Mouse (Mus musculus): ENCODE measurements around the gene Olfr671.

Gene Olfr671

GRCm38 (mm10) chr7:104979026-104979425, at the start of gene Olfr671:
Gene Olfr671, minus strand, starts transcription at chr7:104979126.
- WGBS: 75% methylated on average over 1 of the region's 1 CpGs

- WGBS: 87% methylated on average over 1 of the region's 1 CpGs
These were observed 49.4 kb upstream of the Olfr671 start, which contains the start of gene Olfr675 for GRCm38 (mm10) chr7:105028360-105028759. Gene Olfr675, minus strand, starts transcription at chr7:105028460.

GRCm38 (mm10) chr7:105022530-105022929, 43.6 kb upstream of the Olfr671 start:
- WGBS: 59% methylated on average over 1 of the region's 1 CpGs

GRCm38 (mm10) chr7:105001929-105002328, 23.0 kb upstream of the Olfr671 start, which contains the start of gene Olfr672:
Gene Olfr672, minus strand, starts transcription at chr7:105002029.

GRCm38 (mm10) chr7:104972507-104972906, 6.4 kb downstream of the Olfr671 start:
- WGBS: 58% methylated on average over 2 of the region's 2 CpGs

- 47% methylated on average over 1 of the region's 1 CpGs for WGBS
These were observed 16.4 kb downstream of the Olfr671 start, which contains the start of gene Olfr670 for GRCm38 (mm10) chr7:104962520-104962919. Gene Olfr670, minus strand, starts transcription at chr7:104962620.

GRCm38 (mm10) chr7:104950234-104950633, 28.7 kb downstream of the Olfr671 start:
- WGBS: 95% methylated on average over 16 of the region's 16 CpGs

GRCm38 (mm10) chr7:104933940-104934339, 45.0 kb downstream of the Olfr671 start, which contains the start of gene Olfr669:
Gene Olfr669, plus strand, starts transcription at chr7:104934240.
- 90% methylated on average over 1 of the region's 1 CpGs for WGBS

- 76% methylated on average over 1 of the region's 1 CpGs for WGBS
These were observed 51.0 kb downstream of the Olfr671 start, which contains the start of gene Olfr668 for GRCm38 (mm10) chr7:104927957-104928356. Gene Olfr668, minus strand, starts transcription at chr7:104928057.

Data from cerebral cortex, adult 2 months (tissue).